Mouse (Mus musculus) gonadal fat pad, adult 2 months (tissue): ENCODE results near the gene Setd1a. TPM values are rescaled to one million over a fixed set of nuclear protein-coding genes. Genes with fewer than 3 reads are reported as not detected.
"Not testable (repeated sequence)": the region's sequence is repeated elsewhere in the genome, so short reads cannot be mapped to it uniquely, and the experiment has no call there.

Source experiments
- DNase-seq: peaks from one replicate; pipeline ENCODE4 v3.0.0-alpha.2; 2012; ENCODE audit warnings: low read depth
- polyA plus RNA-seq: library from polyadenylated mRNA; depleted of rRNA; stranded (reverse); fragments of >200 nt; gene quantifications from 2 replicates; pipeline ENCODE4 v1.2.3, GENCODE M21; 2012; rRNA removed

Gene Setd1a
- polyA plus RNA-seq, result 7.6 and 11.8 TPM in 2 replicates

DNA sequence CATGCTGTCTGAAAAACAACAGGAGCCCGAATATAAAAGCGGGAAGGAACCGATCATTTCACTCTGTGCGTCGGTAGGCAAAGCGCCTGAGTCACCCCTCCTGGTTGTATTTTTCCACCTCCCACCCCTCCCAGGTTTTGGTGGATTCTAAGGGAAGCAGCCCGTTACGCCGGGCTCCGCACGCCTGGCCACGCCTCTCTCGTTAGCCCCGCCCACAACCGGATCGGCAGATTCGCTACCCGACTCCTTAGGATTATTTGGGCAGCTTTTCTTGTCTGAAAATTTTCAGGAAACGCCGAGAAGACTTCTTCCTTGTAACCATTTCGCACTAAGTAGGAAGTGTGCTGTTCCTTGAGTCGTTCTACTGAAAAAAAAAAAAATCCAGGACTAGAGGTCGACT, at the start of gene Setd1a:
Gene Setd1a, plus strand, starts transcription at position 245 of the 400 bp plus-strand sequence.
- DNase-seq, result no peak

- no peak for DNase-seq
Observed at GRCm38 (mm10) chr7:127727898-127728297, 48.6 kb upstream of the Setd1a start.

DNA sequence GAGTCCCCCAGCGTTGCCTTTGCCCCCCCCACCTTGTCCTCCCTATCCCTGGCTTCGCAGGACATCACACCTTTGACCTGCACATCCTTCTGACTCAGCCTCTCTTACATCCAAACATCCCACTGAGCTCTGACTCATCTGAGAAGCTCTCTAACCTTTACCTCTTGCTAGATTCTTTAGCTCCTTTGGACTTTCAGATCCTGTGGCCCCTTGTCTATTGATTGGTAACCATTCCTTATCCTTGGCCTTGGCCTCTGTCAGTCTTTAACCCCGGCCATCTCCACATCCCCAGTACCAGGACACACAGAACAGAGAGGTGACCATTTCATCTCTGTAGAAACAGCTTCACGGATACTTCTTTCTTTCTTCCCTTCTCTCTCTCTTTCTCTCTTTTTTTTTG, 46.3 kb upstream of the Setd1a start:
- DNase-seq, result no peak

- not testable (repeated sequence) for DNase-seq
Observed at GRCm38 (mm10) chr7:127732066-127732465, 44.4 kb upstream of the Setd1a start, which contains the start of gene Ctf2. Gene Ctf2, minus strand, starts transcription at chr7:127732166.

DNA sequence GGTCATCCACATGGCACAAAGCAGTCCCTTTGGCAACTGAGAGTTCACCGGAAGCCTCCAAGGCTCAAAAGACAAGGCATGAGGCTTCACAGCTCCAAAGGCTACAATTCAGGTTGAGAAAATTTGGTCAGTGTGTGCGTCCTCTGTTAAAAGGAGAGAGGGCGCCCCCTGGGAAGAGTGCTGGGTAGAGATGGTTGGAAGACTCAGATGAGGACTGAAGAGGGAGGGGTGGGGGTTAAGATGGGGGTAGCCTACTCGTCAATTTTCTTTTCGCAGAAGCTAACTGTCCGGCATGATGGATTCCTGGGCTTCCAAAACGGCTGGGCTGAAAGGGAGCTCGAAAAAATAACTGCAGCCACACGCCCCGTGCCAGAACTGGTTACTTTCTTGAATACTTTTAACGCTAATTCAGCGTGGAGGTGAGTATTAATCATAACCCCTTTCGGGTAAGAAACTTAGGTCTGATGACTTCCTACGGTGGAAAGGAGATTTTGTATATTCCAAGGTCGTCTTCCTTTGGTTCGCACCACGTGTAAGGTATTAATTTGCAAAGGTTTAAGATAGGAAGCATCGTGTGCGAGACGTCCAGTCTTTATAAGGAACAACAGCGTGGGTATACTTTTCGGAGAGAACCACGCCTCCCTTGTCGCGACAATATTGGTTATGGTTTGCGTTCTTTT, 32.0 kb upstream of the Setd1a start, which contains the start of gene Fbxl19:
Gene Fbxl19, plus strand, starts transcription at position 178 of the 680 bp plus-strand sequence.
- DNase-seq, result no peak

DNA sequence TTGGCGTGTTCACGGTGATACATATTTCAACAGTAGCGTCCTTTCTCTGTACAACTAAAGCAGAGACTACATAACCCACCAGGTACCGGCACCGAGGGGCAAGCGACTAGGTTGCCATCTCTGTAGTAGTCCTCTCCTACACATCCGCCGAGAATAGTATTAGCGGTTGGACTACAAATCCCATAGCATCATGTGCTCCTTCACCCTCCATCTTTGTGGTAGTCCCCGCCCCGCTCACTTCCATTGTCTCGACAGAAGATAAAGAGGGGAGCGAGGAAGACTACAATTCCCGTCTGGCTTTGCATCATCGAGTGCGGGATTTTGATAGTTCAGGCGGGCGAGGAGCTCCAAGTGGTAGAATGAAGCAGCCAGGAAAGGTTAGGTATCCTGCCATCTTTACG, 31.2 kb upstream of the Setd1a start:
- DNase-seq, result peak; percentile 98

- DNase-seq, result peak; percentile 99
Observed at GRCm38 (mm10) chr7:127745652-127746493, 30.6 kb upstream of the Setd1a start.

DNA sequence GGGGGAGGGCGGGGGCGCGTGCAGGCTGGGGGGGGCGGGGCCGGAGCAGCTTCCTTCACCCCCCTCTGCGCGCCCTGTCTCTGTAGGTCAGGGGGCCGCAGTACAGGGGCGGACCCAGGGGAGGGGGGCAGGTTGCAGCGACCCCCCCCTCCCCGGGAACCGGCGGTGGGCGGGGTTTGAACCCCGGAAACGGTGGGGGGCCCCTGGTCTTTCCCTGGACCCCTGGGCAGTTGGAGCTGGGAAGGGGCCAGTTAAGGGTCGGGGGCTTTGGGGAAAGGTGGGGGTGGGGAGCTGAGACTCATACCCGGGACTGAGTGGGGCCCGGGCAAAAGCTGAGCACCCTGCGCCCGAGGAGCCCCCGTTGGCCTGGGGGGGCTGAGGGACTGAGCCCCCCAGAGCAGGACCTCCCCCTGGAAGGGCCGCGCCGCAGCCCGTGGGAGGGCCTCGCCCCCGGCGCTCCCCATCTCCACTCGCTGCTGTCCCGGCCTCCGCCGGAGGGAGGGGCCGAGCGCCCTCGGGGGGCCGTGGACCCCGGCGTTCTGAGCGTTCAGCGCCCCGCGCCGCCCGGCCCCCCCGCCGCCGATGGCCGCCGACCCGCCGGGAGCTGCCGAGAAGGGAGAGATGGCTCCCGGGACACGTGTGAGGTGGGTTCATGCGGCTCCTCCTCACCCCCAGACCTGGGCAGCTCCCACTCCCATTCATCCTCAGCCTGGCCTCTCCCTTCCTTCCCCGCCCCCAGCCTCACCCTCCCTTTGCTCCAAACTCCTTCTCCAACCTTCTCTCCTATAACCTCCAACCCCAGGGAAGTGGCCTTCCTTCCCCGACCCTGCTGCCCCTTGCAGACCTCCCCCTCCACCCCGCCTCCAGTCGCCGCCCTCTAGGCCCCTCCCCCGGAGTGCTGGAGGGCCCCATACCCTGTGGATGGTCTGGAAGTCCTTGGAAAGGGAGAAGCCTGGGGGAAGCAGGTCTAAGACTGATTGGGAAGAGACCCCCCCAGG, 29.7 kb upstream of the Setd1a start:
- no peak for DNase-seq

GRCm38 (mm10) chr7:127747559-127748234, 28.8 kb upstream of the Setd1a start:
- DNase-seq, result no peak

DNA sequence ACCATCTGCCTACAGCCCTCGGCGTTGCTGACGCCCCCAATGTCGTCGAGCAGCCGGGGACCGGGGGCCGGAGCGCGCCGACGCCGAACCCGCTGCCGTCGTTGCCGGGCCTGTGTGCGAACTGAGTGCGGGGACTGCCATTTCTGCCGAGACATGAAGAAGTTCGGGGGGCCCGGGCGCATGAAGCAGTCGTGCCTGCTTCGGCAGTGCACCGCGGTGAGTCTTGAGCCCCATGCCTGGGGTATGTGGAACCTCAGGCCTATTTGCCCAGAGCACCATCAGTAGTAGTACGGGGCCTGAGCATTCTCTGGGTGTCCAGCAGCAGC, 28.3 kb upstream of the Setd1a start:
- no peak for DNase-seq

DNA sequence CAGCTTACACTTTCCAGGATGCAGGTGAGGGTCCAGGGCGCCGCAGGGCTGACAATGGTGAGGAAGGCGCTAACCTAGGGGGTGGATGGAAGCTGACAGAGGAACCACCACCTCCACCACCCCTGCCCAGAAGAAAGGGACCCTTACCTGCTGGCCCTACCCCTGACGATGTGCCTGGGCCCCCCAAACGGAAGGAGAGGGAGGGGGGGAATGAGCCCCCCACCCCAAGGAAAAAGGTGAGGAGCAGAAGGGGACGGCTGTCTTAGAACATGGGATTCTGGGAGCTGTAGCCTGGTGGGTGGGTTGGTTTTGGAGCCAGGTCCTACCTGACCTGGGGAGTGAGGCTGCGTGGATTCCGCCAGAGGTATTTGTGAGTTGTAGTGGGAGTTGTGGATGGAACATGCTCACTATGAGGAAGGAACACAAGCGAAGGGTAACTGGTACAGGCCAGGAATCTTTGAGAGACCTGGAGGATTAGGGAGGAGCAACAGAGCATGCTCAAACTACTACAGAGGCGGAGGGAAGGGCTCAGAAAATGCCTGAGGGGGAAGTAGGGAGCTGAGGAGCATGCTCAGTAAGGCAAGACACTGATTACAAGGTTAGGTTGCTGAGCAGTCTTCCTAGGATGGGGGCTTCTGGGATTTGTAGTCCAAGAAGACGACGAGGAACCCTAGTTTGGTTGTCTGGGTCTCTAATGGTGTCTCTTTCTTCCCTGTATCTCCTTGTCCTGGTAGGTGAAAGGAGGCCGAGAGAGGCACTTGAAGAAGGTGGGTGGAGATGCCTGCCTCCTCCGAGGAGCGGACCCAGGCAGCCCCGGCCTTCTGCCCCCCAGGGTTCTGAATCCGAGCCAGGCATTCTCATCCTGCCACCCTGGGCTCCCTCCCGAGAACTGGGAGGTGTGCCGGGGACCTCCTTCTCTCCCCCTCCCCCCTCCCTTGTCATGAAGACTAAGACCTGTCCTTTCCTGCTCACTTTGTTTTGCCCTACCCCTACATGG, 26.0 kb upstream of the Setd1a start:
- no peak for DNase-seq

DNA sequence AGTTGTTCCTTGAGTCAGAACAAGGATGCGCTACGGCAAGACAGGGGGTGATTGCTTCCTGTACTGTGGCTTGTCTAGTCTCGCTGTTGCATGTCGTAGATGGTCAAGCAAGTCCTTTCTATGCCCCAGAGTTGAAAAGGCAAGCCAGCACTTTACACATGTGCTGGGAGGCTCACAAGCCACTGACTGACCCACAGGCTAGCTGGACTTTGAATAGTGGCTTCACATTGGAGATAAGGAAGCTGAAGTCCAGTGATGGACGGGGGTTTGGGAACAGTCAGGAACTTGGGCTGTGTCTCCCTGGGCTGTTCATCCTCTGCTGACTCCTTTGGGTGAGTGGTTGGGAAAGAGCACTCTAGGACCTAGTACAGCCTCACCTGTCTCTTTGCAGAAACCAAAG, 24.9 kb upstream of the Setd1a start:
- DNase-seq, result no peak

DNA sequence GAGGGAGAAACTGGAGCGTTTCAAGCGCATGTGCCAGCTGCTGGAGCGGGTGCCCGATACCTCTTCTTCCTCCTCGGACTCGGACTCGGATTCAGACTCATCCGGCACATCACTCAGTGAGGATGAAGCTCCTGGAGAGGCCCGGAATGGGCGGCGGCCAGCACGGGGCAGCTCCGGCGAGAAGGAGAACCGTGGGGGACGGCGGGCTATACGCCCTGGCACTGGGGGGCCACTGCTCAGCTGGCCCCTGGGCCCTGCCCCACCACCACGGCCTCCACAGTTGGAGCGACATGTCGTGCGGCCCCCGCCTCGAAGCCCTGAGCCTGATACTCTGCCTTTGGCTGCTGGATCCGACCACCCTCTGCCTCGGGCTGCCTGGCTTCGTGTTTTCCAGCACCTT, 24.4 kb upstream of the Setd1a start:
- no peak for DNase-seq

GRCm38 (mm10) chr7:127753158-127753557, 23.3 kb upstream of the Setd1a start:
- no peak for DNase-seq

- DNase-seq, result no peak
Observed at GRCm38 (mm10) chr7:127753741-127754140, 22.7 kb upstream of the Setd1a start.

DNA sequence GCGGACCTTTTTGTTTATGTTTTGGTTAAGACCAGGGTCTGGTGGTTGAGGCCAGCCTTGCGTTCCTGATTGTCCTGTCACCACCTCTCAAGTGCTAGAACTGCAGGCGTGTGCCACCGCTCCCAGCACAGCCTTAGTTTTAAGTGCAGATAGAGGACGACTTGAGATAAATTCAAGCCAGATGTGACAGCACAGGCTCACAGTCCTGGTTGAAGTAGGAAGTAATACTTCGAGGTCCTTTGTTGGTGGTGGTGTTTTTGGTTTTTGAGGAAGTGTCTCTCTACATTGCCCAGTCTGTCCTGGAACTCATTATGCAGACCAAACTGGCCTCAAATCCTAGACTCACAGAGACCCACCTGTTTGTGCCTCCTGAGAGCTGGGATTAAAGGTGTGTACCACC, 16.8 kb upstream of the Setd1a start:
- no peak for DNase-seq

DNA sequence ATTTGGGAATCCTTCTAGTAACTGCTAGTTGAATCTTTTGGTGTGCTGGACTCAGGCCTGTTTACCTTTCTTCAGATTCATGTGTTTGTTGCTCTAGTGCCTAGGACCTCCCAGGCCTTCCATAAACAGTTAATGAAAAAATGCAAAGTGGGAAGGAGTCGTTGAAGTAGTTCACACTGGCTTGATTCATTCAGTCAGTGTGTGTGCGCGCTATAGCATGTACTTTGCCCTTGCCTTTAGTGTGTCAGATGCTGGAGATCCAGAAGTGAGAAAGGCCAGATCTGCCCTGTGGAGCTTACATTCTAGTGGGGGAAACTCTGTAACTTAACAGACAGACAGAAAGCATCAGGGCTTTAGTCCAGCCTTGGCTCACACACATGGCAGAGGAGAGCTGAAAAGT, 16.0 kb upstream of the Setd1a start:
- no peak for DNase-seq

DNA sequence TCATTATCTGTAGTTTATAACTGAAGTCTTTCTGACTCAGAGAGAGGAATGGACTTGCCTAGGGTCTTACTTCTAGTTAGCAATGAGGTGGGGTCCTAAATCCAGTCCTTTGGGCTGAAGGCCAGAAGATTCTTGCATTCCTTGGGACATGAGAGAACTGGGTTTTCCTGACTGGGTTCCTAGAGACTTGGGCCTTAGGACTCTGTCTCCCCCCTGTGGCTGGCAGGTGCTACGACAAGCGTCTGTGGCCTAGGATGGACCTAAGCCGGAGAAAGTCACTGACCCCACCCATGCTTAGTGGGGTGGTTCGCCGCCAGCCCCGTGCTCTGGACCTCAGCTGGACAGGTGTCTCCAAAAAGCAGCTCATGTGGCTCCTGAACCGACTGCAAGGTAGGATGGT, 15.4 kb upstream of the Setd1a start:
- DNase-seq, result no peak

- no peak for DNase-seq
Observed at GRCm38 (mm10) chr7:127763642-127764041, 12.8 kb upstream of the Setd1a start.

DNA sequence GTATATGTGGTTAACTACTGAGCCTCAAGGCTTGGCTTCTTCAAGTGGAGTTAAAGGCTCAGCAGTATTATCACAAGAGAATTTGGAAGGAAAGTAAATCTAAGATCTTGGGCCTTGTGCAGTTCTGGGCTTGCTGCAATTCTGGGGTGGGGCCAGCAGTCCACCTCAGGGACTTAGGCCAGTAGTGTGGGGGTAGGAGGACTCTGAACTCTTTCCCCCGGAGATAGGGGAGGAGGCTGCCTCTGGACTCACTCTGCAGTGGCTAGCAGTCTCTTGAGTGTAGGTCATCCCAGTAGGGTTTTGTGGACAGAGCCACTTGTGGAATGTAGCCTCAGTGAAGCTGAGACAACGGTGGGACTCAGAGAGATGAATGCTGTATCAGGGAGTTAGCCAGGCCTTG, 10.7 kb upstream of the Setd1a start:
- DNase-seq, result no peak
